Mouse (Mus musculus): ENCODE results near the gene Glrx. TPM values are rescaled to one million over a fixed set of nuclear protein-coding genes. Genes with fewer than 3 reads are reported as not detected.

Gene Glrx
- total and polyA plus RNA-seq, 3 experiments, result 9.2 to 20.2 TPM; not detected in 1

DNA sequence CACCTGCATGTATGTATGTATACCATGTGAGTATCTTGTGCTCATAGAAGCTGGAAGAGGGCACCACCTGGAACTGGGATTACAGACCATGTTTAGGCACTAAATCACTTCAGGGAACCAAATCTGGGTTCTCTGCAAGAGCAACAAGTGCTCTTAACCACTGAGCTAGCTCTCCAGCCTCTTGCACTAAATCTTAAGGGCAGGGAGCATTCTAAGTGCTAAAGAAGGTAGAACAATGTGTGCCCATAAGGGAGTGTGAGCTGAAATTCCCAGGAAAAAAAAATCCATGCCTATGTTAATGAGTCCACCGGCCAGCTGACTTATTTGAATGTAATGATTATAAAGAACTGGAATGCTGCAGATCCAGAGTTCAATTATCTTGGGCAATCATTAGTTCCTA, 31.7 kb upstream of the Glrx start:
- H3K4me1 ChIP-seq (ENCODE audit: control insufficient read depth in 1 of 2, insufficient read depth in 2 of 2, low read length in 2 of 2), result no peaks in the 10 kb centered on the region
- no peak overlapping the region for H3K27ac ChIP-seq (ENCODE audit: control insufficient read depth, low read depth, low read length)
- no peaks in the 10 kb centered on the region for H3K79me2 ChIP-seq (ENCODE audit: control insufficient read depth, insufficient read depth, low read length, poor library complexity)
- H3K9me3 ChIP-seq (replicated peaks; ENCODE audit: insufficient read depth, low read length), result no peaks in the 10 kb centered on the region
- H3K9ac ChIP-seq (ENCODE audit: control insufficient read depth, low read depth, low read length, poor library complexity, severe bottlenecking), result no peak overlapping the region
- no peaks in the 10 kb centered on the region for H3K36me3 ChIP-seq (ENCODE audit: control insufficient read depth in 1 of 2, insufficient read depth in 2 of 2, low read length in 2 of 2)
- H3K27me3 ChIP-seq (ENCODE audit: control insufficient read depth in 1 of 2, insufficient read depth in 2 of 2, low read length in 2 of 2), result no peaks in the 10 kb centered on the region
- DNase-seq (ENCODE audit: low read depth, low spot score), result no peak
- no peak overlapping the region for H3K4me3 ChIP-seq (ENCODE audit: control insufficient read depth in 1 of 2, insufficient read depth in 1 of 2, low read depth in 2 of 2, low read length in 2 of 2)
- TF ChIP-seq ZKSCAN1 (IDR thresholded peaks at IDR 0.05; ENCODE audit: low read depth, low read length), result no peak
- no peak for TF ChIP-seq ZMIZ1 (IDR thresholded peaks at IDR 0.05; ENCODE audit: low read depth, low read length)
- no peak for TF ChIP-seq ELF1 (IDR thresholded peaks at IDR 0.05; ENCODE audit: low read depth, low read length)
- TF ChIP-seq MAZ (IDR thresholded peaks at IDR 0.05; ENCODE audit: low read depth, low read length), result no peak
- no peak for TF ChIP-seq ZNF384 (IDR thresholded peaks at IDR 0.05; ENCODE audit: low read depth, low read length)
- no peak for TF ChIP-seq CTCF (IDR thresholded peaks at IDR 0.05 in 2 of 3, conservative IDR thresholded peaks at IDR 0.05 in 1 of 3; ENCODE audit: control insufficient read depth in 1 of 3, insufficient read depth in 1 of 3, low read depth in 2 of 3, low read length in 3 of 3, poor library complexity in 1 of 3, severe bottlenecking in 1 of 3)
- no peak for TF ChIP-seq MYB (IDR thresholded peaks at IDR 0.05; ENCODE audit: low read depth, low read length)
- no peak for TF ChIP-seq ZC3H11A (IDR thresholded peaks at IDR 0.05; ENCODE audit: low read depth, low read length)

DNA sequence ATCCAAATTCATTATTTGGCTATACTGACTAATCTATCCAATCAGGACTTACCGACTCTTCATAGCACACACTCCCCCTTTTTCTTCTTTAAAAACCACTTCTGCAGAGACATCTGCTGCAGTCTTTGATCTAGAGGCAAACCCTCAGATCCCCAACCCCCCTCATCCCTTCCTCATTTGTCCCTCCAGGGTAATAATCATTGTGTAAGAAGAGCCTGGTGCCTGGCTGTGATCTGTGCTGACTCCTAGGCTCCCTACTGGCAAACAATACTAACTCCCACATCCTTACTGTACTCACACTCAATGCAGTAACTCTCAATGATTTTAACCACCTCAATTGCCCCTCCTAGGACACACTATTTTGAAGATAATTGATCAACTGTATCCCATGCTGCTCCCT, 29.7 kb upstream of the Glrx start:
- Histone ChIP-seq H3K27ac (ENCODE audit: control insufficient read depth, low read depth, low read length) (no peak overlapping the region), H3K9me3 (replicated peaks; ENCODE audit: insufficient read depth, low read length) (no peaks in the 10 kb centered on the region), H3K27me3 (ENCODE audit: control insufficient read depth in 1 of 2, insufficient read depth in 2 of 2, low read length in 2 of 2) (no peaks in the 10 kb centered on the region), H3K9ac (ENCODE audit: control insufficient read depth, low read depth, low read length, poor library complexity, severe bottlenecking) (no peak overlapping the region), H3K4me3 (ENCODE audit: control insufficient read depth in 1 of 2, insufficient read depth in 1 of 2, low read depth in 2 of 2, low read length in 2 of 2) (no peak overlapping the region), H3K4me1 (ENCODE audit: control insufficient read depth in 1 of 2, insufficient read depth in 2 of 2, low read length in 2 of 2) (no peaks in the 10 kb centered on the region), H3K79me2 (ENCODE audit: control insufficient read depth, insufficient read depth, low read length, poor library complexity) (no peaks in the 10 kb centered on the region), H3K36me3 (ENCODE audit: control insufficient read depth in 1 of 2, insufficient read depth in 2 of 2, low read length in 2 of 2) (no peaks in the 10 kb centered on the region)
- TF ChIP-seq ZNF384 (IDR thresholded peaks at IDR 0.05; ENCODE audit: low read depth, low read length), result no peak
- TF ChIP-seq RCOR1 (IDR thresholded peaks at IDR 0.05; ENCODE audit: low read depth, low read length), result no peak
- no peak for TF ChIP-seq USF2 (IDR thresholded peaks at IDR 0.05; ENCODE audit: borderline replicate concordance in 1 of 2, insufficient read depth in 1 of 2, low read depth in 1 of 2, low read length in 2 of 2)
- no peak for TF ChIP-seq MXI1 (IDR thresholded peaks at IDR 0.05; ENCODE audit: low read depth, low read length)
- no peak for TF ChIP-seq ZMIZ1 (IDR thresholded peaks at IDR 0.05; ENCODE audit: low read depth, low read length)
- TF ChIP-seq USF1 (IDR thresholded peaks at IDR 0.05; ENCODE audit: low read depth, low read length), result no peak
- no peak for TF ChIP-seq TAL1 (IDR thresholded peaks at IDR 0.05; ENCODE audit: low read length)
- TF ChIP-seq GATA1 (IDR thresholded peaks at IDR 0.05; ENCODE audit: low read depth, low read length), result no peak
- TF ChIP-seq E2F4 (IDR thresholded peaks at IDR 0.05; ENCODE audit: borderline replicate concordance, low read depth, low read length), result no peak
- TF ChIP-seq POLR2AphosphoS5 (IDR thresholded peaks at IDR 0.05; ENCODE audit: borderline replicate concordance, low read depth, low read length), result no peak
- TF ChIP-seq ZKSCAN1 (IDR thresholded peaks at IDR 0.05; ENCODE audit: low read depth, low read length), result no peak
- no peak for TF ChIP-seq POLR2AphosphoS2 (IDR thresholded peaks at IDR 0.05; ENCODE audit: low read length)
- no peak for DNase-seq (ENCODE audit: low read depth, low spot score)

Data from MEL (cell line).